Mouse (Mus musculus) olfactory bulb, adult 2 months (tissue): Measurements from ENCODE around the gene Btbd9.

ENCODE experiments used
- CTCF ChIP-seq: fragments of 200-500 bp; IDR thresholded peaks from 2 replicates; pipeline ENCODE4 v1.5.1; 2012; ENCODE audit warnings: low read depth, mild to moderate bottlenecking, low read length, moderate library complexity; ENCODE audit not compliant: insufficient read depth
- POLR2A ChIP-seq: fragments of 200-500 bp; IDR thresholded peaks from 2 replicates; pipeline ENCODE4 v1.6.1; 2012; ENCODE audit warnings: mild to moderate bottlenecking, low read depth, low read length, moderate library complexity; ENCODE audit not compliant: insufficient read depth

- TF ChIP-seq POLR2A (no peak), CTCF (no peak)
Measured at GRCm38 (mm10) chr17:30464240-30464745, 112.0 kb downstream of the Btbd9 start.
